Mouse (Mus musculus) neural tube, embryonic 13.5 days (tissue): ENCODE measurements at regions not wholly inside any gene's neighbourhood (a gene's known extent, or its start where the extent isn't known, plus 50 kb on each side); places are given as distances from the start of the nearest gene placed in this dataset.

Experiments used
- ATAC-seq: fragments of 200-750 bp; cut with Nextera tagmentation; 2 replicates; pipeline ENCODE4 v1.8.0; 2017; ENCODE audit warnings: low read depth, mild to moderate bottlenecking, moderate TSS enrichment, moderate library complexity
- H3K27ac ChIP-seq: fragments of 300-500 bp; sonication (generic); replicated peaks from 2 replicates; pipeline ENCODE4 v1.5.1; 2015; ENCODE audit warnings: moderate library complexity, mild to moderate bottlenecking, inconsistent platforms
- H3K27me3 ChIP-seq: fragments of 300-500 bp; sonication (generic); 2 replicates; pipeline ENCODE4 v1.6.1; 2015; ENCODE audit warnings: mild to moderate bottlenecking, inconsistent platforms
- H3K36me3 ChIP-seq: fragments of 300-500 bp; sonication (generic); 2 replicates; pipeline ENCODE4 v1.6.1; 2015; ENCODE audit warnings: mild to moderate bottlenecking, inconsistent platforms
- H3K4me1 ChIP-seq: fragments of 300-500 bp; sonication (generic); replicated peaks from 2 replicates; pipeline ENCODE4 v1.6.1; 2015; ENCODE audit warnings: inconsistent platforms
- H3K4me2 ChIP-seq: fragments of 300-500 bp; sonication (generic); 2 replicates; pipeline ENCODE4 v1.6.1; 2015; ENCODE audit warnings: inconsistent platforms, mild to moderate bottlenecking, moderate library complexity
- H3K4me3 ChIP-seq: fragments of 300-500 bp; sonication (generic); 2 replicates; pipeline ENCODE4 v1.5.1; 2015; ENCODE audit warnings: mild to moderate bottlenecking, inconsistent platforms
- H3K9ac ChIP-seq: fragments of 300-500 bp; sonication (generic); 2 replicates; pipeline ENCODE4 v1.6.1; 2015; ENCODE audit warnings: moderate library complexity, mild to moderate bottlenecking, inconsistent platforms
- H3K9me3 ChIP-seq: fragments of 300-500 bp; sonication (generic); 2 replicates; pipeline ENCODE4 v1.6.1; 2016; ENCODE audit warnings: inconsistent platforms
- whole genome bisulfite sequencing: fragments of 180-500 bp; shearing (Covaris S2); methylation state at CpG from one replicate; pipeline ENCODE4 v1.1.7; 2015; 5-methylcytosine and 5-hydroxymethylcytosine counted together

- Histone ChIP-seq H3K4me2 (no peak overlapping the region), H3K4me3 (no peak overlapping the region), H3K27me3 (no peaks in the 10 kb centered on the region), H3K4me1 (no peaks in the 10 kb centered on the region), H3K27ac (no peak overlapping the region), H3K9ac (no peak overlapping the region), H3K9me3 (no peaks in the 10 kb centered on the region), H3K36me3 (no peaks in the 10 kb centered on the region)
- ATAC-seq = no peak
- WGBS = 39% methylated on average over 2 of the region's 2 CpGs
These were observed 348.3 kb upstream of the Igfbp3 start for GRCm38 (mm10) chr11:7562029-7562428.

GRCm38 (mm10) chr11:7561437-7561836 lies 347.7 kb upstream of the Igfbp3 start:
- no peak overlapping the region for H3K4me3 ChIP-seq
- H3K27ac ChIP-seq = no peak overlapping the region
- H3K9me3 ChIP-seq = no peaks in the 10 kb centered on the region
- 66% methylated on average over 1 of the region's 1 CpGs for WGBS
- H3K4me2 ChIP-seq = no peak overlapping the region
- H3K27me3 ChIP-seq = no peaks in the 10 kb centered on the region
- no peaks in the 10 kb centered on the region for H3K36me3 ChIP-seq
- ATAC-seq = no peak
- no peaks in the 10 kb centered on the region for H3K4me1 ChIP-seq
- no peak overlapping the region for H3K9ac ChIP-seq

GRCm38 (mm10) chr11:7555613-7556274 lies 342.0 kb upstream of the Igfbp3 start:
- H3K9ac ChIP-seq = no peak overlapping the region
- ATAC-seq = no peak
- 79% methylated on average over 6 of the region's 6 CpGs for WGBS

GRCm38 (mm10) chr11:7552154-7552553 lies 338.4 kb upstream of the Igfbp3 start:
- no peak overlapping the region for H3K4me2 ChIP-seq
- no peaks in the 10 kb centered on the region for H3K27me3 ChIP-seq
- ATAC-seq = no peak
- H3K9me3 ChIP-seq = no peaks in the 10 kb centered on the region
- H3K4me1 ChIP-seq = no peaks in the 10 kb centered on the region
- 75% methylated on average over 3 of the region's 3 CpGs for WGBS
- H3K27ac ChIP-seq = no peak overlapping the region
- H3K4me3 ChIP-seq = no peak overlapping the region
- no peak overlapping the region for H3K9ac ChIP-seq
- no peaks in the 10 kb centered on the region for H3K36me3 ChIP-seq

More at GRCm38 (mm10) chr11:7555613-7556274, 342.0 kb upstream of the Igfbp3 start:
- Histone ChIP-seq H3K9me3 (no peaks in the 10 kb centered on the region), H3K27me3 (no peaks in the 10 kb centered on the region), H3K36me3 (no peaks in the 10 kb centered on the region), H3K4me2 (no peak overlapping the region), H3K27ac (no peak overlapping the region), H3K4me1 (no peaks in the 10 kb centered on the region), H3K4me3 (no peak overlapping the region)

GRCm38 (mm10) chr11:7547796-7548195 lies 334.1 kb upstream of the Igfbp3 start:
- ATAC-seq = no peak
- no peaks in the 10 kb centered on the region for H3K36me3 ChIP-seq
- H3K9ac ChIP-seq = no peak overlapping the region
- H3K4me1 ChIP-seq = no peaks in the 10 kb centered on the region
- H3K27me3 ChIP-seq = no peaks in the 10 kb centered on the region
- WGBS = 77% methylated on average over 2 of the region's 2 CpGs
- no peak overlapping the region for H3K4me2 ChIP-seq
- no peak overlapping the region for H3K4me3 ChIP-seq
- no peak overlapping the region for H3K27ac ChIP-seq
- no peaks in the 10 kb centered on the region for H3K9me3 ChIP-seq

GRCm38 (mm10) chr11:7545621-7546020 lies 331.9 kb upstream of the Igfbp3 start:
- Histone ChIP-seq H3K36me3 (no peaks in the 10 kb centered on the region), H3K27ac (no peak overlapping the region), H3K4me2 (no peak overlapping the region), H3K4me1 (no peaks in the 10 kb centered on the region), H3K27me3 (no peaks in the 10 kb centered on the region), H3K9ac (no peak overlapping the region), H3K4me3 (no peak overlapping the region), H3K9me3 (no peaks in the 10 kb centered on the region)
- WGBS = 80% methylated on average over 2 of the region's 2 CpGs
- ATAC-seq = no peak

- peaks cover 9% of the 10 kb centered on the region; the same call in 1 of the 2 replicates for H3K9me3 ChIP-seq
- H3K4me1 ChIP-seq = no peaks in the 10 kb centered on the region
- no peak for ATAC-seq
- H3K9ac ChIP-seq = no peak overlapping the region
- no peak overlapping the region for H3K4me3 ChIP-seq
- H3K36me3 ChIP-seq = no peaks in the 10 kb centered on the region
- H3K27ac ChIP-seq = no peak overlapping the region
- no peak overlapping the region for H3K4me2 ChIP-seq
- 36% methylated on average over 2 of the region's 2 CpGs for WGBS
- no peaks in the 10 kb centered on the region for H3K27me3 ChIP-seq
These were observed 320.9 kb upstream of the Igfbp3 start for GRCm38 (mm10) chr11:7534590-7534989.

- ATAC-seq = no peak
- no peak overlapping the region for H3K4me3 ChIP-seq
- H3K27me3 ChIP-seq = no peaks in the 10 kb centered on the region
- 18% methylated on average over 1 of the region's 1 CpGs for whole genome bisulfite sequencing
- no peaks in the 10 kb centered on the region for H3K4me1 ChIP-seq
- no peak overlapping the region for H3K9ac ChIP-seq
- no peaks in the 10 kb centered on the region for H3K36me3 ChIP-seq
- no peak overlapping the region for H3K27ac ChIP-seq
- no peak overlapping the region for H3K4me2 ChIP-seq
- H3K9me3 ChIP-seq = peaks cover 9% of the 10 kb centered on the region; the same call in 1 of the 2 replicates
These were observed 319.6 kb upstream of the Igfbp3 start for GRCm38 (mm10) chr11:7533327-7533726.

- H3K4me2 ChIP-seq = no peak overlapping the region
- WGBS = 69% methylated on average over 3 of the region's 3 CpGs
- no peak for ATAC-seq
These were observed 318.1 kb upstream of the Igfbp3 start for GRCm38 (mm10) chr11:7531847-7532246.

GRCm38 (mm10) chr11:7530482-7531148 lies 316.9 kb upstream of the Igfbp3 start:
- Histone ChIP-seq H3K9me3 (no peaks in the 10 kb centered on the region), H3K4me3 (no peak overlapping the region), H3K9ac (no peak overlapping the region), H3K4me1 (no peaks in the 10 kb centered on the region), H3K27me3 (no peaks in the 10 kb centered on the region), H3K4me2 (no peak overlapping the region), H3K36me3 (no peaks in the 10 kb centered on the region), H3K27ac (no peak overlapping the region)
- no peak for ATAC-seq
- 89% methylated on average over 6 of the region's 6 CpGs for WGBS

More at GRCm38 (mm10) chr11:7531847-7532246, 318.1 kb upstream of the Igfbp3 start:
- Histone ChIP-seq H3K27me3 (no peaks in the 10 kb centered on the region), H3K27ac (no peak overlapping the region), H3K36me3 (no peaks in the 10 kb centered on the region), H3K4me1 (no peaks in the 10 kb centered on the region), H3K9ac (no peak overlapping the region), H3K4me3 (no peak overlapping the region), H3K9me3 (peaks cover 7% of the 10 kb centered on the region; the same call in 1 of the 2 replicates)

- no peaks in the 10 kb centered on the region for H3K4me1 ChIP-seq
- no peak overlapping the region for H3K9ac ChIP-seq
- no peak overlapping the region for H3K4me2 ChIP-seq
- H3K36me3 ChIP-seq = no peaks in the 10 kb centered on the region
- H3K4me3 ChIP-seq = no peak overlapping the region
- ATAC-seq = no peak
- no peaks in the 10 kb centered on the region for H3K27me3 ChIP-seq
- H3K9me3 ChIP-seq = no peaks in the 10 kb centered on the region
- WGBS = 88% methylated on average over 2 of the region's 2 CpGs
- no peak overlapping the region for H3K27ac ChIP-seq
These were observed 305.8 kb upstream of the Igfbp3 start for GRCm38 (mm10) chr11:7519556-7519955.

- H3K4me1 ChIP-seq = no peaks in the 10 kb centered on the region
- H3K36me3 ChIP-seq = no peaks in the 10 kb centered on the region
- no peak overlapping the region for H3K4me3 ChIP-seq
- H3K9ac ChIP-seq = no peak overlapping the region
- 79% methylated on average over 5 of the region's 5 CpGs for WGBS
- H3K27me3 ChIP-seq = no peaks in the 10 kb centered on the region
- H3K9me3 ChIP-seq = no peaks in the 10 kb centered on the region
- H3K4me2 ChIP-seq = no peak overlapping the region
- no peak overlapping the region for H3K27ac ChIP-seq
- ATAC-seq = no peak
These were observed 295.1 kb upstream of the Igfbp3 start for GRCm38 (mm10) chr11:7508861-7509260.
